Mouse (Mus musculus) bone marrow, adult 2 months (tissue): ENCODE data around the gene Fam185a.

Experiments
- CTCF ChIP-seq: fragments of 200-500 bp; IDR thresholded peaks from 2 replicates; pipeline ENCODE4 v1.5.1; 2011; ENCODE audit warnings: low read length, control low read depth; ENCODE audit not compliant: control insufficient read depth, insufficient read depth
- POLR2A ChIP-seq: fragments of 200-500 bp; IDR thresholded peaks from 2 replicates; pipeline ENCODE4 v1.6.1; 2011; ENCODE audit warnings: low read depth, mild to moderate bottlenecking, control low read depth, low read length, borderline replicate concordance; ENCODE audit not compliant: control insufficient read depth

DNA sequence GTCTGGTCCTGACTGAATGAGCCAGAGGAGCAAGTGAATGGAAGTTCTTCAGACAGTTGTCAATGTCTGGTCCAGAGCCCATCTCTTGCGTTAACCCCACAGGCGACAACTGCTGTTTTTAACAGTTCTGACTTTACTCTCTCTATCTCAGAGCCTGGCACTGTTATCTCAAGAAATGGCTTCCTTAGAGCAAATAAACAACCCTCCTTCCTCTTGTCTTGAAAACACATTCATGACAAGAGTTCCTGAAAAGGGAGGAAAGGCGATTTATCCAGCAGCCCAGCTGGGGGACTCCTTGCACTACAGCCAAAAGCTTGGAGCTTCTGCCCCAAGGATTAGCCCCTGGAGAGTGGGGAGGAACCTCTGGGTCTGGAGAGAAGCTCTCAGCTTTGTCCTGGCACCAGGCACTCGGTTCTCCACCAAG lies 102.7 kb downstream of the Fam185a start:
- no peak for TF ChIP-seq CTCF
- TF ChIP-seq POLR2A: no peak
